Comparison of ENCODE assay signal across 16 mouse cellular contexts in the genomic region with DNA sequence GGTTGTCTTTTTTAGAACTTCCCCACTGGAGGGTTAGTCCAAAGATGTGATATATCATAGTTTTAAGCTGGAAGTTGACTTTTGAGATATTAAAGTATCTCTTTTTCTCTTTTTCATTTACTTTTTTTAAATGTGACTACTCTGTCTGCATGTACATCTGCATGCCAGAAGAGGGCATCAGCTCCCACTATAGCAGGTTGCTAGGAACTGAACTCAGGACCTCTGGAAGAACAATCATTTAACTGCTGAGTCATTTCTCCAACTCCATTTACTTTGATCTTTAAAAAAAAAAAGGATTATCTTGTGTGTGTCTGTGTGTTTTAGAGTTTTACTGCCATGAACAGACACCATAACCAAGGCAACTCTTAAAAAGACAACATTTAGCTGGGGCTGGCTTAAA.
"Had no signal": no experiment of that assay in that cellular context is flagged by ENCODE, and none has a peak within 500 bp of the region (broad histone marks: within the 10 kb centered on the region; RNA-seq: fewer than 3 reads in every experiment).

No protein-coding gene starts in this region.

- H3K4me3 ChIP-seq: limb, embryonic 10.5 days; lung, embryonic 15.5 days; megakaryocyte, embryonic 14.5 days; myocyte; neural tube, embryonic 15.5 days; stomach, embryonic 15.5 days had no signal

- ATAC-seq: intestine, embryonic 16.5 days had no signal

- H3K27ac ChIP-seq: limb, embryonic 10.5 days; macrophage; neural tube, embryonic 15.5 days; stomach, embryonic 15.5 days had no signal

- H3K9me3 ChIP-seq: limb, embryonic 10.5 days; lung, embryonic 15.5 days; neural tube, embryonic 15.5 days; stomach, embryonic 15.5 days had no signal

- H3K27me3 ChIP-seq: lung, embryonic 15.5 days; neural tube, embryonic 15.5 days; stomach, embryonic 15.5 days had no signal

- H3K4me2 ChIP-seq: liver, embryonic 11.5 days; lung, embryonic 15.5 days; midbrain, embryonic 11.5 days; neural tube, embryonic 15.5 days; stomach, embryonic 15.5 days had no signal

- H3K36me3 ChIP-seq: lung, embryonic 15.5 days; stomach, embryonic 15.5 days had no signal

- H3K9ac ChIP-seq: lung, embryonic 15.5 days; neural tube, embryonic 15.5 days; stomach, embryonic 15.5 days had no signal

- DNase-seq: kidney, adult 2 months; kidney, postnatal 25 days; layer of hippocampus, adult 9-11 months; lung, postnatal 14 days; right cerebral cortex, postnatal 4 days; spleen, adult 18-20 months had no signal

- H3K4me1 ChIP-seq: stomach, embryonic 15.5 days had no signal
